Mouse (Mus musculus): ENCODE measurements around the gene Acp7.

Acp7 gene

GRCm38 (mm10) chr7:28601668-28602067, 29.5 kb downstream of the Acp7 start:
- no peak for DNase-seq (ENCODE audit: low read depth in 1 of 2, low spot score in 2 of 2)

DNA sequence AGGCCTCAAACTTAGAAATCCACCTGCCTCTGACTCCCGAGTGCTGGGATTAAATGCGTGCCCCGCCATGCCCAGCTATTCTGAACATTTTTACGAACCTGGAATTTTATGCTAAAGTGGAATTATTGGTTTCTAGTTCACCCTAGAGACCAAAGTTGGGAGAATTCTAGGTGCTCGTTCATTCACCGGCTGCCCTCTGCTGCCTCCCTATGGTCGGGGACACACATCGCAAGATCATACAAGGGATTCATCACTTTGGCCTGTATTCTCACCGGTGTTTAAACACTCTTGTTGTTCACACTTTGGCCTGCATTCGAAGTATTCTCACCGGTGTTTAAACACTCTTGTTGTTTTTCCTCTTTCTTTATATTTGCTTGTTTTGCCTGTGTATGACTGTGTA, 30.1 kb downstream of the Acp7 start:
- DNase-seq (ENCODE audit: low read depth in 1 of 2, low spot score in 2 of 2): peak; percentile 28 to 46

DNA sequence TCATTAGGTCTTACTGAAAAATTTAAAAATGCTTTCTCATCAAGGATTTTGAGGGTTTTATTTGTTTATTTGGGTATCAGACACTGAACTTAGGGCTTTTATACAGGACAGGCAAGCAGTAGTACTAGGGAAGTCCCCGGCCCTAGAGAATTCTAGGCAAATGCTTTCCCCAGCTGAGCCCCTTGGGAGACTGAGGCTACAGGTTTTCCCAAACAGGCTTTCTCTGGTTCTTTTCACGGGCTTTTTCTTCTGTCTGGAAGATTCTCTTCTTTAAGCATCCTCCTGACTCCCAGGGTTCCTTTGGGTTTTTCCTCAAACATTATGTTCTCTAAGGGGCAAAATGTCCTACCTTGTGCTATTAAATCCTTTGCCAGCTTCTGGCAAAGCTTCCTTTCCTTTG, 32.2 kb downstream of the Acp7 start:
- no peak for DNase-seq (ENCODE audit: low read depth in 1 of 2, low spot score in 2 of 2)

DNA sequence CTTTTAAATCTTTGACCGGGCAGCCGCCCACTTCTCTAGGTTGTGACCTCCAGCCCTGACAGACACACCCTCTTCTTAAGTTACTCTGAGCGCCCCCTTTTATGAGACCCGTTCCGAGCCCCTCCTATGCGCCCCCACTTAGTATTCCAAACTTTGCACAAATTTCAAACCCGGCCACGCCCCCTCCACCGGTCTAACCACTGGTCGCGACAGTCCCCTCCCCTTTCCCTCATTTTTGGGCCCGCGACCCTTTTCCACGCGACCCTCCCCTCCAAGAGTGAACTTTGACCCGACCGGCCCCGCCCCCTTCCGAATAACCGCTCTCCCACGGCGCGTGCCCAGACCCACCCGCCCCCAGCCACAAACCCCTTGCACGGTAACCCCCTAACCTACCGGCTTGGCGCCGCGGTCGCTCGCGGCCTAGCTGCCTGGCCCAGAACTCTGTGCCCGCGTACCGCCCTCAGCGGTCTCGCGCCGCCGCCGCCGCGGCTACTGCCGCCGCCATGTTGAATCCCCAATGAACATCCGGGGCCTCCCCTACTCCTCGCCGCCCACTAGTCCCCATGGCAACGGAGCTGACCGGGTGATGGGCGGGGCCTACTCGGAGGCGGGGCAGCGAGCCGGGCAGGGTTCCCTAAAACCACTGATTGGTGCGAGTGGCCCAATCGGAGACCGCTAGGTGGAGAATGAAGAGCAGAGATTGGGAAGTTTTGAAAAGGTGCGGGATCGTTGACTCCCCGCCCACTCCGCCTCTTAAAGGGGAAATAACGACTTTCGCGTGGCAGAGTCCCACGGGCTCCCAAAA, 33.3 kb downstream of the Acp7 start, which contains the start of the genes Samd4b and Pak4:
Gene Samd4b (minus strand): TSS at position 503 of the 805 bp plus-strand sequence.
Gene Pak4 (minus strand): TSS at position 544 of the 805 bp plus-strand sequence.
- DNase-seq (ENCODE audit: low read depth in 1 of 2, low spot score in 2 of 2): peak; percentile 99

DNA sequence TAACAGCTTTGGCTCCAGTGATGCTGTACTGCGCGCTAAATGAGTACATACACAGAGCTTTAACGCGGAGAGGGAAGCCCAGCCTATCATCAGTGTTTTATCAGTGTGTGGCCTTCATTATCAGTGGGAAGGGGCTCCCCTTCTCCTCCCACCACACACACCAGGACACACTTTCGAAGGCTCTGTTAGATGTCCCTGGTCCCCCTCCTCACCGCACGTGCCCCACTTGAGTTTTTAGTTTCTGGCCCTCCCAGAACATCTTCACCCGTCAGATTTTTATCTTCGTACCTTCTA, 33.9 kb downstream of the Acp7 start:
- DNase-seq (ENCODE audit: low read depth in 1 of 2, low spot score in 2 of 2): no peak

DNA sequence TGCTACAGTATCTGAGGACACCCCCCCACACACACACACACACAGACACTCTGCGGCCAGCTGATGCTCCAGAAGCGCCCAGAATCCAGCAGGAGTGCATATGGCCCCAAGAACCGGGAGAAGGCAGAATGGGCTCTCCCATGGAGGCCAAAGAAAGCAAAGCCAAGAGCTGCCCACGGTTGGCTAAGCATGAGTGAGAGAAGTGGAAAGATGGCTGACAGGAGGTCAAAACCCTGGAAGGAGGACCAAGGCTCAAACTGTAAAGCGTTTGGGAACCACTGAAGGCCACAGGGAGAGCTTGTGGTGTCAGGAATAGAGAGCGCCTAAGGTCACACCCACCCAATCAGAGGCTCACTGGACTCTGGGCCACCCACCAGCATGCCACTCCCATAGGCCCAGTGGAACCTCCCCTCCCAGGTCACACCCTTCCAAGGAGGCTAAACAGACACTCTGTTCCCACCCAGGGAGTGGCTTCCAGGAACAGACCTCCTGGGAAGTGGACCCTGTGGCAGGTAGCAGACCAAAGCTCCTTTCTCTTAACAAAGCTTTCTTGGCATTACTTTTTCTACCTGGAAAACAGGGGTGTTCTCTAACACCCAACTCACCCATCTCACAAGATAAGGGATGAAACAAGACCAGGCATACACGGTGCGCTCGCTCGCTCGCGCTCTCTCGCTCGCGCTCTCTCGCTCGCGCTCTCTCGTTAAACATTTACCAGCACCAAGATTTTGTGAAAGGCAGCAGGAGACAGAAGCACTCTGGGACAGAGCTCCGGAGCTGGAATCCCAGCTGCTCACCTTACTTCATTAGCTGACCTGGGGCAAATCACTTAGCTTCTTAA, 34.5 kb downstream of the Acp7 start:
- DNase-seq (ENCODE audit: low read depth in 1 of 2, low spot score in 2 of 2): no peak

DNA sequence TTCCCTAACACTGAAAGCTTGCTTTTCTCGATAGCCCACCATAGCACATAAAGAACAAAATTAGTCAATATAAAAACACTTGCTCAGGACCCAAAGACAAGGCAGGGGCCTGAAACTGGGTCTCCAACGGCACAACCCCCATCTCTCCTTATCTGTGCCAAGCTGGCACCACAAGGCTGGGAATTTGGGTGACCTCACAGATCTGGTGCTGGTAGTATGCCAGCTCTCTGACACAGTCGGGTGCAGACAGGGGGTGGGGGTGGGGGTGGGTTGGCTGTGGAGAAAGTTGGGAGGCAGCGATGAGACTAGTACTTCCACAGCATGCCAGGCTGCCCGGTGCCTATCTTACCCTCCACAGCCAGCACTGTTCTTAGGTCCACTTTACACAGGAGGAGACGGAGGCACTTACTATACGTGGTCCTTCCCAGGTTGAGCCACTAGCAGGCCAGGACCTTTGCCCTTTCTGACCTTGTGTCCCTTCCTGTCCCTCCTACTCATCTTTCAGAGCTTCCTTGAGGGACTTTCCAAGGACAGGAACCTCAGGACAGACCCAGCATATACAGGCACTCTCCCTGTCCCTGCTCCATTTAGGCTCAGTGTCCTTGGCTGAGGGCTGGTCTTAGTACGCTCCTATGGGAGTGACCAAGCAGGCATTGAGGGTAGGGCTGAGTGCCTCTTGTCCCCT, 35.2 kb downstream of the Acp7 start:
- no peak for DNase-seq (ENCODE audit: low read depth in 1 of 2, low spot score in 2 of 2)

DNA sequence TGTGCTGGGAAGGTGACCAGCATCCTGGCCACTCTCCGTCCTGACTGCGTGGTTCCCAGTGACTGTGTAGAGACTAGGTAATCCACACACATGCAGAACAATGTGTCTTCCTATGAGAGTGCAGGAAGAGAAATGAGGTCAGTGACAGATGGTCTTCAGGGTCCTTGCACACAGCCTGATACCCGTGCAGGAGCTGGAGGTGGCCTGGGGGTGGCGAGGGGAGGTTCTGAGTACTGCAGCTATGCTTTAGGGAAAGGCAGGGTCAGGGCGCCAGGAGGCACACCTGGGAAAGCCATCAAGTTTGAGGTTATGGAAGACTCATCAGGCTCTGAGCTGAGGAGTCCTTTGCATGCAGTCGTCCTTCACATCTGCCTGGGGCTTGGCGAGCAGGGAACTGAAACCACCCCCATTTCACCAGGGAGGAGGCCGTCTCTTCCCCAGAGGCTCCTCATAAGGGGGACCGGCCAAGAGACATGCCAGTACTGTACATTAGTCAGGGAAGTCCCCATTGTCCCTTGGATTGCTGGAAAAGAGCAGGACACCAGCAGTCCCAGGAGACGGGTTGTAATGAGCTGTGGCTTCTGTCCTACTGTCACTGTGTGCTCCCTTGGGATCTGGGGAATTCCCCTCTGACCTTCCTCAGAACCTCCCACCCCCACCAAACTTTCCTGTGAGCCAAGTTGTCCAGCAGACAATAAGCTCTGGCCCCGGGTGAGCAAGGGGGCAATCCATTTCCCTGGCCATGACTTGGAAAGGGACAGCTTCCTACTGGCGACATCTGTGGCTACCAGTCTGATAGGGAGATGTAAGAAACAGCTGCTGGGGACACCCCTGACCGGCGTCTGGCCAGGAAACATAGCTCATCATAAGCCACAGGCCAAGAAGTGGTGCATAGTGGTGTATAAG, 37.7 kb downstream of the Acp7 start:
- DNase-seq (ENCODE audit: low read depth in 1 of 2, low spot score in 2 of 2): peak in 1 of 2 experiments; percentile 39

DNA sequence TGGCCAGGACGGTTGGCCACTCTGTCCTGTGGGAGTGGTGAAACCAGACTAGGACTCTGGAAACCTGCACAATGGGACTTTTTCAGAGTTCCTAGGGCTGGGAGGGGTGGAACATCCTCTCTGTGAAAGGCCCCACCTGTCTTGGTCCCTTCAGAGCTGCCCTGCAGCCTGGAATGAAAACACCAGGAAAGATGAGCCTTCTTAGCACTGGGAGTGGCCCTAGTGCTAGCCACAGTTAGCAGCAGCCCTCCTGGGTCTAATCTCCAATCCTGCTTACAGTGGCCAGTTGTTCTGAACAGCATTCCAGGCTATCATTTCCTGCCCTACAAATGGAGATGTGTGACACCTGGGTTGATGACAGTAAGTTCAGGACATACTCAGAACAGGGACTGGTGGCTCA, 39.3 kb downstream of the Acp7 start:
- DNase-seq (ENCODE audit: low read depth in 1 of 2, low spot score in 2 of 2): no peak

GRCm38 (mm10) chr7:28587644-28588043, 43.5 kb downstream of the Acp7 start:
- DNase-seq (ENCODE audit: low read depth in 1 of 2, low spot score in 2 of 2): no peak

DNA sequence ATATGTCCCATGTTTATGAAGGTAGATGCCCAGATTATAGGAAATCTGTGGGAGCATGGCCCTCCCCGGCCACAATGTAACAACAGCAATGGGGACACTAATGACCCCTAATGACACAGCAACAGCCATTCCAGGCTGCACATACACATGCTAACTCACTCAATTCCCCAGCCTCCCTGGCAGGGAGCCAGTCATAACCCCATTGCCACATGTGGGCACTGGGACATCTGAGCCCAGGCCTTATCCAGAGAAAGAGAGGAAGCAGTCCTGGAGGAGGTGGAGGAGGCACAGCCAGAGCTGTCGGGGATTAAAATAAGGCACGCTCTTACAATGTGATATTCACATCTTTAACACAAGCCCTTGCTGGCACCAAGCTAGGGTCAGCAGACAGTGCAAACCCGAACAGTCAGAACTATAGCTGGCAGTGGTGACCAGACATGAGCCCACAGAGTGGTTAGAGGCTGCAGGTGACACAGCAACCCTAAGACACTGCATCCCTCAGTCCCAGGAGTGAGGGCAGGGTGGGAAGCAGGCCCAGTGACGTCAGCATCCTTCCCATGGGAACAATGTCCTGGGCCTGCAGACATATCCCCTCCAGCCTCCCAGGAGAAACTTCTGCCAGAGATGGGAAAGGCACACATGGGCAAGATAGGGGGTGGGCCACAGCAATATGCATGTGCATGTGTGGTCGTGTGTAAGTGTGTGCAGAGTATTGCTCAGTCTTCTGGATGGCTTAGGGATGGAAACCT, 44.3 kb downstream of the Acp7 start:
- no peak for DNase-seq (ENCODE audit: low read depth in 1 of 2, low spot score in 2 of 2)

GRCm38 (mm10) chr7:28585001-28585400, 46.1 kb downstream of the Acp7 start:
- no peak for DNase-seq (ENCODE audit: low read depth in 1 of 2, low spot score in 2 of 2)

DNA sequence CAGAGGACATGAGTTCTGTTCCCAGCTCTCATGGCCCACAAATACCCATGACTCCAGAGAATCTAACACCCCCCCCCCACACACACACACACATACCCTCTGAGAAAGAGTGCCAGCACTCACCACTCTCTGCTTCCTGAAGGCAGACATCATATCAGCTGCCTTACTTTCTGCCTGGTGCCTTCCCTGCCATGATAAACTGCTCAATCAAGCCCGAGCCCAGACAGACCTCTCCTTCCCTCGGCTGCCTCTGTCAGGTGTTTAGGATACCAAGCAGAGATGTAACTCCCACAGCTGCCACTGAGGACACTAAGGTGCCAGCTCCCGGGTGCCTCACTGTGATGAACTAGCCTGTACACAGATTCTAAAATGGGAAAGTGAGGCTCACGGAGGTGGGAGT, 46.7 kb downstream of the Acp7 start:
- no peak for DNase-seq (ENCODE audit: low read depth in 1 of 2, low spot score in 2 of 2)

DNA sequence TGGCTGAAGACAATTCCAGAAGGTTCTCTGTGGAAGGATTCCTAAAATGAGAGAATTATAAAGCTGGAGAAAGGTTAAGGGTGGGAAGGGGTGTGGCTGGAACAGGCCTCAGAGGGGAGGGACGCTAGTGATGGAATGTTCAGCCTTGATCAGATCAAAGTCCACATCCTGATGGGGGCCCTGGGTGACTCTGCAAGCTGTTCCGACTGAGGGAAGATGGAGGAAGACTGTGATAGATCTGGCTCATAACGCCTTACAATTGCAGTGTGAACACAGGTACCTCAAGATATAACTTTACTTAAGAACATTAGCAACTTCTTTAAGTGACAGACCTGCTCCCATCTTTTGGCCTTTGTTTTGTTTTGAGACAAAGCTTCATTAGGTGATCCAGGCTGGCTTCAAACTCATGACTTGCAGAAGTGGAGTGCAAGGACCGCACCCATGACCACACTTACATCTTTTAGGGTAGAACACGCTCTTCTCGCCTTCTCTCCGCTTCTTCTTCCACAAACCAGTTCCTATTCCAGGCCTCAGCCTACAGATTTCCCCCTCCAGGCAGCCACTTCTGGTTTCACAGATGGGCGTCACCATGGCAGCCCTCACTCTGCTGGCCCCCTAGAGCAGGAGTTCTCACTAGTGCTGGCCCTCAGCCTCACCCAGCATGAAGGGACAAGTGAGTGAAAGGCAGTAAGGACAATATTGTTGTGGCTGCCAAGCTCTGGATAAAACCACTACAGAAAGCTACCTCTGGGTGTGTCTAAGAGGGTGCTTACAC, 47.4 kb downstream of the Acp7 start:
- peak; percentile 38 to 51 for DNase-seq (ENCODE audit: low read depth in 1 of 2, low spot score in 2 of 2)

DNA sequence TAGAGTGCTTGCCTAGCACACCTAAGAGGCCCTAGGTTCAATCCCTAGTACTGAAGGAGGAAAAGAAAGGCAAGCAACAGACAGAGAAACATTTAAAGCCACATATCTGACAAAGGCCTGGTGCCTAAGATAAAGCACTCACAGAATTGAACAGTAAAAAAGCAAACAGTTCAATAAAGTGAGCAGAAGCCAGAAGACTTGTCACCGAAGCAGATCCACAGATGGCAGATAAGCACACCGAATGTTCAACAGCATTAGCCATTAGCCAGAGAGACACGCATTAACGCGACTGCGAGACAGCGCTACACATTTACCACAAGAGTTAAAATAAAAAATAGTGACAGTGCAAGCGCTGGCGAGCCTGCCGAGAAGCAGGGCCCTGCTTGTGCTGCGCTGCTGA, 48.3 kb downstream of the Acp7 start:
- no peak for DNase-seq (ENCODE audit: low read depth in 1 of 2, low spot score in 2 of 2)

DNA sequence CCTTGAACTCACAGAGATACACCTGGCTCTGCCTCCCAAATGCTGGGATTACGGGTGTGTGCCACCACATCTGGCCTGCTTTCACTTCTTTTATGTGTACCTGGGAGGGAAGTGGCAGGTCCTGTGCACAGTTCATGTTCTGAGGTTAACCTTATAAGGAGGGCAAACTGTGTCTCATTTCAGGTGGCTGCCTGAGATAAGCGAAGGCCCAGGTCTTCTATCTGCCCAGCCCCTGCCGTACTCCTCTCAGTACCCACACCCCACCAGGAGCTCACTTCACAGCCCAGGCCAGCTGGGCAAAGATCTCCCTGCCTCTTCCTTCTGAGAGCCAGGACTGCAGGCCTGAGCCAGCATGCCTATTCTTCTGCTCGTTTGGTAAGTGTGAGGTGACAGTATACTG, 49.4 kb downstream of the Acp7 start:
- DNase-seq (ENCODE audit: low read depth in 1 of 2, low spot score in 2 of 2): no peak

DNA sequence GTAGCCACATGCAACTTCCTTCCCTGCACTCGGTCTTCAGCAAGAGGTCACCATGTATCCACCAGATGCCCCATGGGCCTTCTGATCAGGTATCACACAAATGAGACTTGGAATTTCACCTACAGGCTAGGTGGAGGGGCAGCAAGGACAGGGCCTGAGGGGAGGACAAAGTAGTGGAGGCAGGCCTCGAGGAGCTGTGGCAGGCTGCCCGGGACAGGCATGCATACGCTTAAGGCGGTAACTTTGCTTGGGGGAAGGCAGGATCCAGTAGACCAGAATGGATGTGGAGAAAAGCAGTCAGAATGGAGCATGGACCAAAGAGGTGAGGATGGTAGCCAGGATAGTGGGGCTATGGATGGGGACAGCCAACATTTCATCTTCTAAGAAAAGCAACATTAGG, 51.3 kb downstream of the Acp7 start:
- DNase-seq (ENCODE audit: low read depth in 1 of 2, low spot score in 2 of 2): no peak

DNA sequence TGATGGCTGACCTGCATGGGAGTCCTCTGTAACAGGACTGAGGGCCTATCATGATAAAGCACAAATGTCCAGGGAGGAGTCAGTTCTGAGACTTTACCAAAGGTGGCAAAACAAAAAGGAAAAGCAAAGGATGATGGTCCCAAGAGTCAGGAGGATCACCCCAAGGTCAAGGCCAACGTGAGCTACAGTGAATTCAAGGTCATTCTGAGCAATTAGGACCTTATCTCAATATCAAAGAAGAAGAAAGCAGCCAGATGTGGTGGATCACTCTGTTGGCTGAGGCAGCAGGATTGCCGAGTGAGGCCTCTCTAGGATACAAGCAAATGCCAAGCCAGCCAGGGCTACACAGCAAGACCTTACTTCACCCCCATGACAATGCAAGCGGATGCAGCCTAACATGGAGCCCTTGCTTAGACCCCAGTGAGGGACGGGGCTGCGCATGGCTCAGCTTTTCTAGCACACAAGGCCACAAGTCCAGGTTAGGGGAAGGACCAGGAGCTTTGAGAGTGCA, 52.5 kb downstream of the Acp7 start:
- DNase-seq (ENCODE audit: low read depth in 1 of 2, low spot score in 2 of 2): no peak
